Mouse (Mus musculus): ENCODE data around the gene Nhlrc3. TPM values are rescaled to one million over a fixed set of nuclear protein-coding genes. Genes with fewer than 3 reads are reported as not detected.

Nhlrc3 gene
- polyA plus RNA-seq (2017; shearing (Covaris generic)), result 18.7 TPM

DNA sequence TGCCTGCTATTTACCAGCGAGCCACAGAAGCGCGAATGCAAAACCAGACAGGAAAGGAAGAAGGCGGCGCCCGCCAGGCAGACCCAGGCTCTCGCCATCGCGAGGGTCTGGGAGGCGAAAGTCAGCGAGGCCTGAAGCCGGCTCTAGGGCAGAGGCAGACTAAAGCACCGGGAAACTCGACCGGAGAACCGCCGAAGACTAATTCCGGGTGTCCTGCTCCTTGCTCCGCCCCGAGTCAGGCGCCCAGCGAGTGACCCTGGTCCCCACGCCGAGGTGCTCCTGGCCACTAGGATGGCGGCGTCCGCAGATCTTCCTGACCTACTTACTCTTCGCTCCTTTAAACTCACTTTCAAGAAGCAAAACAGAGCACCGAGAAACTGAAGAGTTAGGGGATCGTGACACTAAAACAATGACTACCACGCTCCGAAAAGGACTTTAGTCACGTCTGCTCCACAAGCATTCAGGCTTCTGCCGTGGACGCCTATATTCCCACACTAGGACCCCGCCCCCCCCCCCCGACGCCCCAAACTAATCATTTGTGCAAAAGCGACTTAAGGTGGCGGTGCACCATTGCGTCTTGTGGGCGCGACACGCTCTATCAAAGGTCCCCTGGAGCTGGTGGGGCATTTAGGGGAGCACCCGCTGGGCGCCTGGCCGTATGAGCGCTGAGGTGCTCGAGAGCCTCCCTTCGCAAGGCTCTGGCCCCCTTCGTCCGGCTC lies at the start of gene Nhlrc3, which contains the start of gene Proser1:
Nhlrc3 (minus strand) TSS at position 287 of the 719 bp plus-strand sequence.
Proser1 (plus strand) TSS at position 621 of the 719 bp plus-strand sequence.

DNA sequence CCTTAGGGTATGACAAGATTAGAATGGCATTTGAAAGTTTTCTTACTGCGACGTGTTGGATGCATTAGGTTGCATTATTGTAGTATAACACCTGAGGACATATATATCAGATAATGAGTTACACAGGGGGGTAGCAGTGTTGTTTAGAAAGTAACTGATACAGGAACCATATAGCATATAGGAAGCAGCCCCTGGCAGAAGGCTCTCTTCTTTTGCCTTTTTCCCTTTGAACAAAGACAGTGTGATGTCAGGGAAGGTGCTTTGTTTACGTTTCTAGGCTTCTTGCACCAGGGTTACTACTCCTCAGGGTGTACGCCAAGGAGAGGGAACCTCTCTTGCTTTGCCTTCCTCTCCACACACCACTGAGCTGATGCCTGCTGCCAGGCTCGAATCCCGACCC lies 25.2 kb upstream of the Nhlrc3 start, which contains the start of gene Stoml3:
Stoml3 (plus strand) TSS at position 301 of the 400 bp plus-strand sequence.

Other genes starting within 250 kb of the Nhlrc3 start
- 13.8 TPM for gene Proser1, start 334 bp upstream of the Nhlrc3 start, polyA plus RNA-seq (2017; shearing (Covaris generic))
- gene Stoml3, start 25.3 kb upstream of the Nhlrc3 start, polyA plus RNA-seq (2017; shearing (Covaris generic)), result not detected
- gene Frem2, start 194.0 kb upstream of the Nhlrc3 start, polyA plus RNA-seq (2017; shearing (Covaris generic)), result not detected